Mouse (Mus musculus) activated CD4-positive, CD25-positive, alpha-beta regulatory T cell (primary cell): Measurements from ENCODE around the gene Gm29423. TPM values are rescaled to one million over a fixed set of nuclear protein-coding genes. Genes with fewer than 3 reads are reported as not detected.

Experiments
- polyA plus RNA-seq, 2 experiments: library from polyadenylated mRNA; unstranded; fragments of 100-300 nt; shearing (Covaris generic); gene quantifications; one replicate each; pipeline ENCODE4 v1.2.1; 2017

Gene Gm29423
- polyA plus RNA-seq: not detected

GRCm38 (mm10) chrY:70303187-70303586 is at the start of gene Gm29423, which contains the start of gene Gm29644:
Gene Gm29423, minus strand, starts transcription at chrY:70303287.
Gene Gm29644, minus strand, starts transcription at chrY:70303343.

DNA sequence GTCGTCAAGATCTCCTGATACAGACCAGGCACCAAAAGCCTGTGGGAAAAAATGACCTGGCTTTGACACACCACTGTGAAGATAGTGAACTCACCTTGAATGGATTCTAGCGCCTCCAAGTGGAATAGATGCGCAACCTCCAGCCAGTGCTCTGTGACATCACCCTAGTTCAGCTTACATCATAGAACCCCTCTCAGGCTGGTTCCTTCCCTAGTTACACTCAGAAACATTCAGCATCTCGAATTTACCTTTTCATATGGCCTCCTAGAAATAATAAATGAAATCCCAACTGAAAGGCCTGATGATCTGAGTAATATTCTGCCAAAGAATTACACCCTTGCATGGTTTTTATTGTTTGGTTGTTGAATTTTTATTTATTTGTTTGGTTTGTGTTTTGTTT is 29.5 kb downstream of the Gm29423 start, which contains the start of gene Gm21118:
TSS of gene Gm21118 (minus strand) at position 101 of the 400 bp plus-strand sequence.

Other genes starting within 250 kb of the Gm29423 start
- under 1 TPM in 1 of 2 experiments, not detected in 1; 0.28 TPM for gene Gm21118, start 29.6 kb downstream of the Gm29423 start, polyA plus RNA-seq
- gene Gm29644, start 56 bp upstream of the Gm29423 start, polyA plus RNA-seq: not detected
- not detected for gene Gm20888, start 138.6 kb upstream of the Gm29423 start, polyA plus RNA-seq